Mouse (Mus musculus) intestine, postnatal 0 days (tissue): ENCODE measurements around the gene Gpr84. TPM values are rescaled to one million over a fixed set of nuclear protein-coding genes. Genes with fewer than 3 reads are reported as not detected.

Source experiments
- ATAC-seq: fragments of 200-750 bp; cut with Nextera tagmentation; 2 replicates; pipeline ENCODE4 v1.8.0; 2017; ENCODE audit warnings: mild to moderate bottlenecking, moderate TSS enrichment, moderate library complexity
- H3K27ac ChIP-seq: fragments of 300-500 bp; sonication (generic); 2 replicates; pipeline ENCODE4 v1.5.1; 2014; ENCODE audit warnings: mild to moderate bottlenecking, low read depth, low read length, moderate library complexity
- H3K27me3 ChIP-seq: fragments of 300-500 bp; sonication (generic); replicated peaks from 2 replicates; pipeline ENCODE4 v1.6.1; 2014; ENCODE audit warnings: low read length, mixed read lengths; ENCODE audit not compliant: control insufficient read depth, insufficient read depth
- H3K36me3 ChIP-seq: fragments of 300-500 bp; sonication (generic); 2 replicates; pipeline ENCODE4 v1.6.1; 2014; ENCODE audit warnings: mild to moderate bottlenecking, moderate library complexity; ENCODE audit not compliant: control insufficient read depth, insufficient read depth
- H3K4me1 ChIP-seq: fragments of 300-500 bp; sonication (generic); replicated peaks from 2 replicates; pipeline ENCODE4 v1.6.1; 2014; ENCODE audit warnings: antibody characterized with exemption, low read length, mixed read lengths; ENCODE audit not compliant: control insufficient read depth, insufficient read depth
- H3K4me2 ChIP-seq: fragments of 300-500 bp; sonication (generic); replicated peaks from 2 replicates; pipeline ENCODE4 v1.6.1; 2014; ENCODE audit warnings: low read depth, mild to moderate bottlenecking, moderate library complexity
- H3K4me3 ChIP-seq: fragments of 300-500 bp; sonication (generic); 2 replicates; pipeline ENCODE4 v1.5.1; 2014; ENCODE audit warnings: low read depth, low read length
- H3K9ac ChIP-seq: fragments of 300-500 bp; sonication (generic); 2 replicates; pipeline ENCODE4 v1.6.1; 2014; ENCODE audit warnings: mild to moderate bottlenecking, low read depth, low read length
- H3K9me3 ChIP-seq: fragments of 300-500 bp; sonication (generic); 2 replicates; pipeline ENCODE4 v1.6.1; 2016; ENCODE audit warnings: mixed run types; ENCODE audit not compliant: control insufficient read depth
- CTCF ChIP-seq: sonication (generic); IDR thresholded peaks from 2 replicates; pipeline ENCODE4 v1.5.1; 2016; ENCODE audit warnings: low read depth, mild to moderate bottlenecking, control low read depth, antibody characterized with exemption, moderate library complexity
- WGBS: fragments of 180-500 bp; shearing (Covaris S2); extraction: QIAGEN DNeasy Blood & Tissue Kit; methylation state at CpG from one replicate; pipeline ENCODE4 v1.1.7; 2014; 5-methylcytosine and 5-hydroxymethylcytosine counted together
- polyA plus RNA-seq: library from polyadenylated mRNA; unstranded; fragments of >200 nt; fragmentation: Nextera tagmentation; extraction: Ambion mirVana; gene quantifications from 2 replicates; pipeline ENCODE4 v1.2.1, GENCODE M21; 2015

Gpr84 gene
- polyA plus RNA-seq, 1 experiment from 2014 or later = not detected

DNA sequence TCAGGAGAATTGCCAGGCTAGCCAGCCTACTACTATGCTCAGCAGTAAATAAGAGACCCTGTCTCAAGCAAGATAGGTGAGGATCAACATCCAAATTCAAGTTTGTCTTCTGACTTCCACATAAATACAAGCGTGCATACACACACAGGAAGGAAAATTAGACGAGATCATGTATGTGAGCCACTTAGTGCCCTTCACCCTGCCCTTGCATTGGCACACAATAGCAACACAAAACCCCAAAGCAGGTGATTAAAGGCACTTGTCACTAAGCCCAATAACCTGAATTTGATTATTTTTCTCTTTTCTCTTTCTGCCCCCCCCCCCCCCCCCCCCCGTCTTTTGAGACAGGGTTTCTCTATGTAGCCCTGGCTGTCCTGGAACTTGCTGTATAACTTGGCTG is 32.6 kb upstream of the Gpr84 start:
- no peak overlapping the region for H3K4me3 ChIP-seq
- no peaks in the 10 kb centered on the region for H3K4me1 ChIP-seq
- 79% methylated on average over 2 of the region's 3 CpGs for WGBS
- H3K9me3 ChIP-seq = no peaks in the 10 kb centered on the region
- H3K27ac ChIP-seq = no peak overlapping the region
- peaks cover 33% of the 10 kb centered on the region for H3K27me3 ChIP-seq
- no peak for TF ChIP-seq CTCF
- no peak overlapping the region for H3K4me2 ChIP-seq
- ATAC-seq = no peak
- no peak overlapping the region for H3K9ac ChIP-seq
- peaks cover 10% of the 10 kb centered on the region for H3K36me3 ChIP-seq

DNA sequence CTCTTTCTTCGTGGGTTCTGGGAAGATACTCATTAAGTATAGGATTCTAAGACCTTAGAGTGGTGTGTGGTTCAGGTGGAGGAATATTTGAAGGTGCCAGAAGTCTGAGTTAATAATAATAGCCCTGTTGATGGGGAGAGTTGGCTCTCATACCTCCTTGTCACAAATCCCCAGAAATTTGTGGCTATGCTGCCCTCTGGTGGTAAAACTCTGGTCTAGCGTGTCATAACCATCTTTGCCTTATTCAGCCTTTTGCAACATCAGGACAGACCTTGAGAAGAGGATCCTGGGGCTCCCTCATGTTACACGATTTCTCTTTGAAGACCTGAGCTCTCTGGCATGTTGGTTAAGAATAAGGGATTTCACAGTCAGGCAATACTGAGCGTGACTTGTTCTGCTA is 32.0 kb upstream of the Gpr84 start:
- Histone ChIP-seq H3K27me3 (peaks cover 33% of the 10 kb centered on the region), H3K27ac (no peak overlapping the region), H3K36me3 (peaks cover 10% of the 10 kb centered on the region), H3K4me2 (no peak overlapping the region), H3K9ac (no peak overlapping the region), H3K4me1 (no peaks in the 10 kb centered on the region), H3K4me3 (no peak overlapping the region), H3K9me3 (no peaks in the 10 kb centered on the region)
- WGBS = 19% methylated on average over 4 of the region's 4 CpGs
- ATAC-seq = no peak
- TF ChIP-seq CTCF = peak; percentile 88

DNA sequence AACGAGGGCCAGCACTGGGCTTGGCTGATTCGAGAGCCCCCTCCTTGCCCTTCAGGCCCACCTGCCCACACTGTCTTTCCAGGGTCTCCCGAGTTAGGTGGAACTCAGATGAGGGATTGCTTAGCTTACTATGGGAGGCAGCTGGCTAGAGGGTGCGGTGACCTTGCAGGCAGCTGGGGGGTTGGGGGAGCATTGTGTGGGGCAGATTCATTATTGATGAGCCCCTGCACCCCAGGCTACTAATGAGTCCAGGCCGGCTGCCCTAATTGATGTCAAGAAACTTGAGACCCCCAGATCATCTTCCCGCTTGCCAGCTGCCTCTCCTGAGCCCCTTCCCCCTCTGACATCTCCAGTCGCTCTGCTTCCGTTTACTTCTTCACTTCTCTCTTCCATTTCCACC is 31.1 kb upstream of the Gpr84 start:
- peaks cover 10% of the 10 kb centered on the region for H3K36me3 ChIP-seq
- no peaks in the 10 kb centered on the region for H3K9me3 ChIP-seq
- no peak overlapping the region for H3K27ac ChIP-seq
- no peak for ATAC-seq
- H3K4me2 ChIP-seq = no peak overlapping the region
- H3K4me3 ChIP-seq = no peak overlapping the region
- no peak for TF ChIP-seq CTCF
- WGBS = 71% methylated on average over 8 of the region's 8 CpGs
- no peaks in the 10 kb centered on the region for H3K4me1 ChIP-seq
- peaks cover 33% of the 10 kb centered on the region for H3K27me3 ChIP-seq
- H3K9ac ChIP-seq = no peak overlapping the region

DNA sequence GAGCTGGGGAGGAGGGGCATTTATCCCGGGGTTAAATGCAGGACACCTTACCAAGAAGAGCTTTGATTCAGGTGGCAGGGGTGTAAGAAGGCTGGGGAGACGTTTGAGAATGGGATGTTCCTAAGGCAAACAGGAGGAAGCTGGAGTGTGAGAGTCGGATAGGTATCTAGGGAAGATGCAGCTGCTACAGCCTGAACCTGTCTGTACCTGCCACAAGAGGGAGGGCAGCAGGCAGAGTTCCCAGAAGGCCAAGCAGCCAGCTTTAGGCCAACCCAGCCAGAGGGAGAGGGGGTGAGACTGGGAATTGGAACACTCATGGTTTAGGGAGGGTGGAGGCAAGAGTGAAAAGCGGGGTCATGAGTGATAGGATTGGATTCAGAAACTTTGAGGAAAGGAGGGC is 30.4 kb upstream of the Gpr84 start:
- no peaks in the 10 kb centered on the region for H3K9me3 ChIP-seq
- no peak overlapping the region for H3K27ac ChIP-seq
- peak; percentile 41 for TF ChIP-seq CTCF
- H3K4me2 ChIP-seq = no peak overlapping the region
- H3K4me3 ChIP-seq = no peak overlapping the region
- H3K27me3 ChIP-seq = peaks cover 33% of the 10 kb centered on the region
- no peak for ATAC-seq
- H3K4me1 ChIP-seq = no peaks in the 10 kb centered on the region
- H3K36me3 ChIP-seq = peaks cover 6% of the 10 kb centered on the region
- 28% methylated on average over 4 of the region's 4 CpGs for WGBS
- H3K9ac ChIP-seq = no peak overlapping the region

DNA sequence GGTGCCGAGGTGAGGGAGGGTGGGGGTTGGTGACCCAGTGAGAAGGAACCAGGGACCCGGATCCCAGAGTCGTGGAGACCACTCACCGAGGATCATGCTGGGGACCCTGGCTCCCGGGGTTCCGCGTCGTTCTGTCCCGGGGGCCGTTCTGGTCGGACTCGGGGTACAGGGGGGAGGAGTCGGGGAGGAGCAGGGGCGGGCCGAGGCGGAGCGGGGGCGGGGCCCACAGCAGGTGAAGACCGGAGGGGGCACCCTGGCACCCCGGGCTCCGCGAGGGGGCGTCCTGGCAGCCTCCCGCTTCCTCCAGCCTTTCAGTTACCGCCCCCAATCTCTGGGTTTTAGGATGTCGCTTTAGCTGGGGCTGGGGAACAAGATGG is 29.5 kb upstream of the Gpr84 start, which contains the start of gene Zfp385a:
Gene Zfp385a (minus strand): TSS at position 133 of the 377 bp plus-strand sequence.
- Histone ChIP-seq H3K4me1 (no peaks in the 10 kb centered on the region), H3K4me3 (peak within 1 kb of the TSS; percentile 65), H3K4me2 (peak within 1 kb of the TSS; percentile 95), H3K27ac (no peak within 1 kb of the TSS), H3K27me3 (peaks cover 33% of the 10 kb centered on the region), H3K9me3 (no peaks in the 10 kb centered on the region), H3K9ac (0 out of 2 replicates have a peak within 1 kb of the TSS, but pooled peaks have one; percentile 34), H3K36me3 (peaks cover 4% of the 10 kb centered on the region)
- peak; percentile 26; the same call in 1 of the 2 replicates for TF ChIP-seq CTCF
- 3% methylated on average over 22 of the region's 26 CpGs for WGBS
- peak; percentile 25; the same call in 1 of the 2 replicates for ATAC-seq

DNA sequence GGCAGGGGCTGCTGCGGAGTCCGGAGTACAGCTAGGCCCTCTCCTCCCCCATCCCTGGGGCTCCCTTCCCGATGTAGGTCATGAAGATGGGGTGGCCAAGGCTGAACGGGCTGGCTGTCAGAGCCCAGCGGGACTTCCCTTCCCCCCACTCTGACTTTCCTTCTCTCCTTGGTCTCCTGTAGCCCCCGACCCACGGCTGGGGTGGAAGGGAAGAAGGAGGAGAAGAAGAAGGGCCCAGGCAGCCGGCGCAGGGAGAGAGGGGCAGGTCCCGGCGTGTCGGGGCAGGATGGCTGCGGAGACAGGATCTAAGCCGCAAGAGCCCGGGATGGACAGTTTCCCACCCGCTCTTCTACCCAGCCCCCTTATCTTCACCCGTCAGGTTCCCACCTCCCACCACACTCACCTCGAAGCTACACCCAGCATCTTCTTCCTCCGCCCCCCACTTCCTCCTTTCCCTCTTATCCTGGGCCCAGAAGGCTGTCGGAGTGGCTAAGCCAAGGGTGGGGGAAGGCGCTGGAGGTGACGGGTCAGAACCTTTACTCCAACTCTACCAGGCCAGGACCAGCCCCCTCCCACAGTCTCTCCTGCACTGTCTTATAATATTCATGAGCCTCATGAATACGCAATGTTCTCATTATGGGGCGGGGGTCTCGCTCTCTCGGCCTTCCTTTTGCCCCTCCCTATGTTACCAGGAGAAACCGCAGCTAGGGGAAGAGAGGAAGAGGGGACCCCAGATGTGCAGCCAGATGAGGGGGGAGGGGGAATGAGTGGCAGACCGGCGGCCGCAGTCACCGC is 29.0 kb upstream of the Gpr84 start:
- peak; percentile 52 for ATAC-seq
- Histone ChIP-seq H3K27me3 (peaks cover 33% of the 10 kb centered on the region), H3K4me2 (peak overlapping the region; percentile 95), H3K9me3 (no peaks in the 10 kb centered on the region), H3K4me3 (peak overlapping the region; percentile 65), H3K36me3 (no peaks in the 10 kb centered on the region), H3K9ac (0 out of 2 replicates have a peak overlapping the region, but pooled peaks have one; percentile 34), H3K4me1 (no peaks in the 10 kb centered on the region), H3K27ac (no peak overlapping the region)
- WGBS = 10% methylated on average over 30 of the region's 31 CpGs
- TF ChIP-seq CTCF = no peak
